Mouse (Mus musculus): ENCODE results near the gene Smarcd3.

DNA sequence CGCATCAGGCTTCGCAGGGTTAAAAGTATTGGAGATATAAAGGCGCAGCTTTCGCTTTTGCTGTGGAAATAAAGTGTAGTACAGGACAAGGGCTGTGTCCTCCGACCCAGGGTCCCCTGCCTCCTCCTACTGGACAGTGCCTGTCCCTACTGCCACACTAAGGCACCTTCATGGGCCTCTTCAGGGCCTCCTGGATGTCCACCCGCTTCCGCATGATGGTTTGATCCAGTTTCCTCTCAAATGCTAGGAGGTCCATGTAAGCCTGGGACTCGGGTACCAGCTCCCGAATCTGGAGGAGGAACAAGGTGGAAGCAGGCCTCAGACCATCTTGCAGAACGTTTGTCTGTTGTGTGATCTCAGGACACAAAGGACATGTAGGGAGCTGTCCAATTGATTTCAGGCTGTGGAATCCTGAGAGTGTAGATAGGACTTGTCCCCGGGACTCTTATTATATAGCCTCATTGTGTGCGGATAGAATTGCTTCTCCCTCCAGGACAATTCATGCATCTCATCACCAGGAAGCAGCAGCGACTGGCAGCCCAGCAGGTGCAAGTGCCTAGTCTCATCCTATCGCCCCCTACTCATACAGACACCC lies 28.3 kb downstream of the Smarcd3 start:
- no peak for TF ChIP-seq POLR2A (IDR thresholded peaks at IDR 0.05; ENCODE audit: low read depth, low read length)
- no peak for TF ChIP-seq CTCF (IDR thresholded peaks at IDR 0.05; ENCODE audit: extremely low read depth, insufficient read depth, insufficient read length, insufficient replicate concordance)

Data from spleen, adult 2 months (tissue).